Mouse (Mus musculus): ENCODE measurements around the gene Fes. TPM values are rescaled to one million over a fixed set of nuclear protein-coding genes. Genes with fewer than 3 reads are reported as not detected.

The Fes gene
- polyA plus RNA-seq, 1 experiment from 2014 or later = 18.3 TPM

DNA sequence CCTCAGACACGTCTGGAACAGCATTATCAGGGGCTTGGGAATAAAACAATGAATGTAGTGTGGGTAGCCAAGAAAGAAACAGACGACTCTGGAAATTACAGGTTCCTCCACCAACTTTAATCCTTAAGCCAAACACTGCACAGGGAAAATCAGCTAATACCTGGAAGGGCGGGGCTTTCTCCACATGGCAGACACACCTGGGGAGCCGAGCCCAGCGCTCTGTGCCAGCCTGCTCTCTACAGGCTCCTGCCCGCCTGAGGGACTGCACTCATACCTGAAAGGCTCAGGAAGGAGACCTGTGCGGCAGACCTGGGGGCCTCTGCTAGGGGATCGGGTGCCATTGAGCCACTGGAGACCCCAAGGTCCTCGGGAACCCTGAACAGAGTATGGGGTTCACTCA is 20.0 kb upstream of the Fes start:
- H3K4me3 ChIP-seq (ENCODE audit: low read length) = no peak overlapping the region
- no peak overlapping the region for H3K4me2 ChIP-seq (replicated peaks; ENCODE audit: low read depth, low read length)
- no peaks in the 10 kb centered on the region for H3K9me3 ChIP-seq (ENCODE audit: low read length)
- 76% methylated on average over 9 of the region's 9 CpGs for WGBS
- H3K9ac ChIP-seq (replicated peaks; ENCODE audit: low read length) = no peak overlapping the region
- no peak overlapping the region for H3K27ac ChIP-seq (ENCODE audit: low read length)
- no peaks in the 10 kb centered on the region for H3K36me3 ChIP-seq (ENCODE audit: insufficient read depth, low read length)
- no peaks in the 10 kb centered on the region for H3K27me3 ChIP-seq (ENCODE audit: insufficient read depth, low read length)
- ATAC-seq (ENCODE audit: low FRiP score, low TSS enrichment) = no peak
- H3K4me1 ChIP-seq (ENCODE audit: insufficient read depth, low read length) = no peaks in the 10 kb centered on the region

- no peak overlapping the region for H3K27ac ChIP-seq (ENCODE audit: low read length)
- H3K9ac ChIP-seq (replicated peaks; ENCODE audit: low read length) = no peak overlapping the region
- no peaks in the 10 kb centered on the region for H3K9me3 ChIP-seq (ENCODE audit: low read length)
- peaks cover 6% of the 10 kb centered on the region for H3K4me1 ChIP-seq (ENCODE audit: insufficient read depth, low read length)
- no peak overlapping the region for H3K4me3 ChIP-seq (ENCODE audit: low read length)
- no peaks in the 10 kb centered on the region for H3K27me3 ChIP-seq (ENCODE audit: insufficient read depth, low read length)
- WGBS = 76% methylated on average over 3 of the region's 3 CpGs
- no peak overlapping the region for H3K4me2 ChIP-seq (replicated peaks; ENCODE audit: low read depth, low read length)
- H3K36me3 ChIP-seq (ENCODE audit: insufficient read depth, low read length) = no peaks in the 10 kb centered on the region
- ATAC-seq (ENCODE audit: low FRiP score, low TSS enrichment) = no peak
These were observed 18.4 kb upstream of the Fes start for GRCm38 (mm10) chr7:80406186-80406585.

DNA sequence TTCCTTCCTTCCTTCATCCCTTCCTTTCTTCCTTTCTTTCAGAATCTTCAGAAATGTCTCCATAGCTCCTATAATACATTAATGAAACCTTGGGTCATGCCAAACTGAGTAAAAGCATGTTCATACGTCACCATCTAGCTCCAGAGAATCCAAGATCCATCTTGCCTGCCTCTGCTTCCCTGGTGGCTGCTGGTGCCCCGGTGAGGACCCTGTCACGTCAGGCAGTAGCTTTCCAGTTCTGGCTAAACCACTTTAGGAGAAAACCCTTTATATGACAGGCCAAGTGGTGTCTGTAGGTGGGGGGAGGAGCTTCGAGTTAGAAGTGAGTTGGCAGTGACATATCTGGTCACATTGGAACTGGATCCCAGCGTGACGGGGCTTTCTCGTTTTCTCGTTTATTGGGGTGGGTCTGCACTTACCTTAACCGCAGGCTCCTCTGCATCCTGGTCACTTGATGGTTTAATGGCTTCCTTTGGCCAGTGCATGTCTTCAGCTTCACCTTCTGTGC is 17.5 kb upstream of the Fes start, which contains the start of gene Furin:
Furin (minus strand) TSS at position 249 of the 508 bp plus-strand sequence.
- no peak for ATAC-seq (ENCODE audit: low FRiP score, low TSS enrichment)
- Histone ChIP-seq H3K4me3 (ENCODE audit: low read length) (no peak within 1 kb of the TSS), H3K9ac (replicated peaks; ENCODE audit: low read length) (0 out of 2 replicates have a peak within 1 kb of the TSS, but pooled peaks have one; percentile 13), H3K27me3 (ENCODE audit: insufficient read depth, low read length) (no peaks in the 10 kb centered on the region), H3K4me2 (replicated peaks; ENCODE audit: low read depth, low read length) (no peak within 1 kb of the TSS), H3K4me1 (ENCODE audit: insufficient read depth, low read length) (peaks cover 16% of the 10 kb centered on the region), H3K27ac (ENCODE audit: low read length) (no peak within 1 kb of the TSS), H3K9me3 (ENCODE audit: low read length) (no peaks in the 10 kb centered on the region), H3K36me3 (ENCODE audit: insufficient read depth, low read length) (no peaks in the 10 kb centered on the region)
- 55% methylated on average over 9 of the region's 9 CpGs for WGBS

DNA sequence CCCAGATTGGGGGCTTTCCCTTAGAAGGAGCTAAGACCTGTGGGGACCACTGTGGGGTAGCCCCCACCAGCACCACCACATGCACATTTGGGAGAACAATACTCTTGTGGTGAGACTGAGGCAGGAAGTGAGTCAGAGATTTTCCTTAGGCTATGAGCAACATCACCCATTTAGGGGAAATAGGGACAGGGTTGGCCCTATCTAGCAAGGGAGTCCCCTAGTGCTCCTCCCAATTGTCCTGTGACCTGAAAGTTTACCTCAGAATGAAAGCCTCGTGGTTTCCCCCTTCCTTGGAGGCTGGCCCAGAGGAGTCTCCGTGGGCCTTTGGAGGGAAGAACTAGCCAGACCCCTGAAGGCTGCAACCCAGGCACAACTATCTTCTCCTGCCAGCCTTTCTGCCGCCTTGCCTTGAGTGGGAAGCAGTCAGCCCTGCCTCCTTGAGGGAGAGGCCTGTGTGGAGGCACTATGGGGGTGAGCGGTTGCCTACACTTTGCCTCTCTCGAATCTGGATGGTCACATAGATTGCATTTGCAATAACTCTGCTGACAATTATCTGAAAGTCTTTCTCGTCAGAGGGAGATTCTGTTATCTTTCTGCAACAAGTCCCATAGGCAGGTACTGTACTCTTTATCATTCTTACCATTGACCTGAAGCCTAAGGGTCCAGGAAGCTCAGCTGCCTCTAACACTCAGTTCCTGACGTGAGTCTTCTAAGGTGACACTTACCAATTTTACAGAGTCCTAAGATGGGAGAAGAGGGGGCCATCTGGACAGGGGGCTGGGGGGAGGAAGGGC is 16.6 kb upstream of the Fes start:
- Histone ChIP-seq H3K36me3 (ENCODE audit: insufficient read depth, low read length) (no peaks in the 10 kb centered on the region), H3K4me3 (ENCODE audit: low read length) (no peak overlapping the region), H3K27ac (ENCODE audit: low read length) (no peak overlapping the region; the same call in 1 of the 2 replicates), H3K4me1 (ENCODE audit: insufficient read depth, low read length) (peaks cover 23% of the 10 kb centered on the region), H3K9ac (replicated peaks; ENCODE audit: low read length) (0 out of 2 replicates have a peak overlapping the region, but pooled peaks have one; percentile 13), H3K27me3 (ENCODE audit: insufficient read depth, low read length) (no peaks in the 10 kb centered on the region), H3K9me3 (ENCODE audit: low read length) (no peaks in the 10 kb centered on the region), H3K4me2 (replicated peaks; ENCODE audit: low read depth, low read length) (no peak overlapping the region)
- WGBS = 69% methylated on average over 7 of the region's 7 CpGs
- ATAC-seq (ENCODE audit: low FRiP score, low TSS enrichment) = no peak

- H3K4me2 ChIP-seq (replicated peaks; ENCODE audit: low read depth, low read length) = peak overlapping the region; percentile 82
- no peak for ATAC-seq (ENCODE audit: low FRiP score, low TSS enrichment)
- no peaks in the 10 kb centered on the region for H3K27me3 ChIP-seq (ENCODE audit: insufficient read depth, low read length)
- 56% methylated on average over 9 of the region's 9 CpGs for WGBS
- peak overlapping the region; percentile 98; the same call in 1 of the 2 replicates for H3K9ac ChIP-seq (replicated peaks; ENCODE audit: low read length)
- H3K36me3 ChIP-seq (ENCODE audit: insufficient read depth, low read length) = no peaks in the 10 kb centered on the region
- H3K9me3 ChIP-seq (ENCODE audit: low read length) = no peaks in the 10 kb centered on the region
- H3K27ac ChIP-seq (ENCODE audit: low read length) = peak overlapping the region; percentile 89; the same call in 1 of the 2 replicates
- peaks cover 23% of the 10 kb centered on the region for H3K4me1 ChIP-seq (ENCODE audit: insufficient read depth, low read length)
- H3K4me3 ChIP-seq (ENCODE audit: low read length) = peak overlapping the region; percentile 83
These were observed 15.8 kb upstream of the Fes start for GRCm38 (mm10) chr7:80403551-80403950.

GRCm38 (mm10) chr7:80402651-80403321 is 15.0 kb upstream of the Fes start:
- peaks cover 23% of the 10 kb centered on the region for H3K4me1 ChIP-seq (ENCODE audit: insufficient read depth, low read length)
- no peaks in the 10 kb centered on the region for H3K9me3 ChIP-seq (ENCODE audit: low read length)
- H3K27ac ChIP-seq (ENCODE audit: low read length) = peak overlapping the region; percentile 89
- peak overlapping the region; percentile 83 for H3K4me3 ChIP-seq (ENCODE audit: low read length)
- ATAC-seq (ENCODE audit: low FRiP score, low TSS enrichment) = peak; percentile 73
- peak overlapping the region; percentile 82 for H3K4me2 ChIP-seq (replicated peaks; ENCODE audit: low read depth, low read length)
- no peaks in the 10 kb centered on the region; the same call in 1 of the 2 replicates for H3K36me3 ChIP-seq (ENCODE audit: insufficient read depth, low read length)
- 1% methylated on average over 47 of the region's 92 CpGs for WGBS
- no peaks in the 10 kb centered on the region for H3K27me3 ChIP-seq (ENCODE audit: insufficient read depth, low read length)
- peak overlapping the region; percentile 98 for H3K9ac ChIP-seq (replicated peaks; ENCODE audit: low read length)

DNA sequence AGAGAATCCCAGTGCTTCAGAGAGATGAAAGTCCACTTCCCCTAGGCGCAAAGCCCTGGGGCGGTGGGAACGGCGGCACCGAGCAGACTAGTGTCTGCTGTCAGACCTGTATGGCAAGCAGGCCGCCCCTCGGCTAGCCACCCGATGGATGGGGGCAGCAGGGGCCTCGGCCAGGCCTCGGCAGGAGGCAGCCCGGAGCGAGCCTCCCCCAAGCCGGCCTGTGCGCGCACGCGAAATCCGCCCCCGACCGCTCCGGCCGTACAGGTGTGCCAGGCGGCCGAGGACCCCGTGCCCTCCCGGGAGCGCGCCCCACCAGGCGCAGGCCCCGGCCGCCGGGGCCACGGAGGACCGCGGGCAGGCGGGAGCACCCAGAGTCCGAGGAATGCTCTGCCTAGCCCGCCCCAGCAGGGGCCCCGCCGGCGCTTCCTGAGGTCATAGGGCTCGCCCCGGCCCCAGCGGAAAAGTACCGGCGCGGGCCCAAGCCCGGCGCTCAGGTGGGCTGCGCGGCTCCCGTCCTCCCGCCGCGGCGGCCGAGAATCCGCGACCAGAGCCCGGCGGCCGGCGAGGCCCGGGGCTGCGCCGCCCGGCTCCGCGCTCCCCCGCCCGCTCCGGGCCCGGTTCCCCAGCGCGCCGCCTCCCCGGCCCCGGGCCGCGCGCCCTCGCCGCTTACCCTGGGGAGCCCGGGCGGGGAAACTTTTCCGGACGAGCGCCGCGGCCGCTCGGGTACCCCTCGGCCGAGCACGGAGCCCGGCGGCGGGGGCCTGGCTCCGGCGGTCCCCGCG is 14.3 kb upstream of the Fes start:
- WGBS = under 1% methylated on average over 64 of the region's 102 CpGs
- peak overlapping the region; percentile 82 for H3K4me2 ChIP-seq (replicated peaks; ENCODE audit: low read depth, low read length)
- peak; percentile 66 for ATAC-seq (ENCODE audit: low FRiP score, low TSS enrichment)

DNA sequence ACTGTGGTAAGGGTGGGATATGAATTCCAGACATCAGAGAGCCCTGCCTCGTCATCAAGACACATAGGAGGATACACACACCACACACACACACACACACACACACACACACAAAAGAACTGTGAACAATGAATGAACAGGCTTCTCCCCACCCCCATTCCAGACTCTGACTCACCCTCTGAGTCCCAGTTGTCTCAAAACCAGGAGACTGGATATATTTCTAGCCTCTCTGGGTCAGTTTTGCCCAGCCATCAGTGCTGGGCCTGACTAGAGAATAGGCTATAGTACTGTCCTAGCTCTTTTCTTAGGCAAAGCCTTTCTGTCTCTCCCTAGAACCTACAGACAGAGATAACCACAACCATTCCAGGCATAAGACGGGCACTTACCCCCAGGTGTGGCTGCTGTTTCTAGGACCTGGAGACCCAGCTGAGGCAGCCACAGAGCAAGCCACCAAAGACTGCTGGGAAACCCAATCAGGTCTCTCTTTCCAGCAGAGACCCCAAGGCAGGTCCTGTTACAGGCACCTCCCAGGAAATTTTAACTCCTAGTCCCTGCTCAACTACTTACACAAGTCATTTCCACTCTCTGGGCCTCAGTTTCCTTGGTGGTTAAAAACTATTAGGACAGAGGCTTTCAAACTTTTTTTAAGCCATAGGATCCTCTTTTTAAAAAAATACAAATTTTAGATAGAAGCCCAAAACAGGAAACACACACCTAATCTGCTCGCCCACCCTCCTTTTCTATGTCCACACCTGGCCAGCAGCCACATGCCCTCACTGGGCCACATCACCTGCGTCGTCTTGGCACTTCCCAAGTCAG is 13.5 kb upstream of the Fes start:
- Histone ChIP-seq H3K9ac (replicated peaks; ENCODE audit: low read length) (peak overlapping the region; percentile 98), H3K36me3 (ENCODE audit: insufficient read depth, low read length) (peaks cover 14% of the 10 kb centered on the region), H3K4me1 (ENCODE audit: insufficient read depth, low read length) (peaks cover 23% of the 10 kb centered on the region), H3K4me2 (replicated peaks; ENCODE audit: low read depth, low read length) (peak overlapping the region; percentile 82), H3K9me3 (ENCODE audit: low read length) (no peaks in the 10 kb centered on the region), H3K27ac (ENCODE audit: low read length) (peak overlapping the region; percentile 89), H3K4me3 (ENCODE audit: low read length) (peak overlapping the region; percentile 83), H3K27me3 (ENCODE audit: insufficient read depth, low read length) (no peaks in the 10 kb centered on the region)
- WGBS = 25% methylated on average over 5 of the region's 5 CpGs
- ATAC-seq (ENCODE audit: low FRiP score, low TSS enrichment) = no peak; the same call in 1 of the 2 replicates

More for the DNA sequence above, 14.3 kb upstream of the Fes start:
- Histone ChIP-seq H3K4me1 (ENCODE audit: insufficient read depth, low read length) (peaks cover 23% of the 10 kb centered on the region), H3K27me3 (ENCODE audit: insufficient read depth, low read length) (no peaks in the 10 kb centered on the region), H3K9ac (replicated peaks; ENCODE audit: low read length) (peak overlapping the region; percentile 98), H3K27ac (ENCODE audit: low read length) (peak overlapping the region; percentile 89), H3K4me3 (ENCODE audit: low read length) (peak overlapping the region; percentile 83), H3K36me3 (ENCODE audit: insufficient read depth, low read length) (peaks cover 6% of the 10 kb centered on the region), H3K9me3 (ENCODE audit: low read length) (no peaks in the 10 kb centered on the region)

DNA sequence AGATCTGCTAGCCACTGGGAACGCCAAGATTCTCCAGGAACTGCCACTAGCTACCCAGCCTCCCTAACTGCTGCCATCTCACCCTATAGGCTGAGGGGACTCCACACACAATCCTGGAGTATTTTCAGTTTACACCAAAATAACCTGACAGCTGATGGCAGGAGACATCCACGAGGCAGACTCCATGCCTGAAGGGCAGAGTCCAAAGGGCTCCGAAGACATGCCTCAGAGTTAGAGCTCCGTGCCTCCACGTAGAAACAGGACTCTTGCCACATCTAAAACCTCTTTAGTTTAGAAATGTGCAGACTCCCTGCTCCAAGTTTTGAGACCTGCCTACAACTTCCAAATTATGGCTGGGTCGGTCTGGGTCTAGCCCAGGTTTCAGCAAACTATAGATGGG is 12.8 kb upstream of the Fes start:
- 72% methylated on average over 6 of the region's 6 CpGs for WGBS
- ATAC-seq (ENCODE audit: low FRiP score, low TSS enrichment) = no peak
- H3K27me3 ChIP-seq (ENCODE audit: insufficient read depth, low read length) = no peaks in the 10 kb centered on the region
- H3K9me3 ChIP-seq (ENCODE audit: low read length) = no peaks in the 10 kb centered on the region
- H3K27ac ChIP-seq (ENCODE audit: low read length) = peak overlapping the region; percentile 89
- H3K4me2 ChIP-seq (replicated peaks; ENCODE audit: low read depth, low read length) = peak overlapping the region; percentile 82
- H3K9ac ChIP-seq (replicated peaks; ENCODE audit: low read length) = peak overlapping the region; percentile 98
- H3K36me3 ChIP-seq (ENCODE audit: insufficient read depth, low read length) = peaks cover 18% of the 10 kb centered on the region
- H3K4me1 ChIP-seq (ENCODE audit: insufficient read depth, low read length) = peaks cover 23% of the 10 kb centered on the region
- no peak overlapping the region for H3K4me3 ChIP-seq (ENCODE audit: low read length)
